Mouse (Mus musculus) granulocyte monocyte progenitor cell, adult 5-6 weeks (primary cell): ENCODE data around the gene Azin2. TPM values are rescaled to one million over a fixed set of nuclear protein-coding genes. Genes with fewer than 3 reads are reported as not detected.

ENCODE experiments used
- total RNA-seq, 2 experiments: library from RNA; stranded (forward) in 1 of 2; stranded (reverse) in 1 of 2; fragments of 200-712, 200-1000 nt in 1 of 2; fragments of >200 nt in 1 of 2; fragmentation: Nextera tagmentation in 1 of 2; gene quantifications; 2 replicates each; pipeline ENCODE4 v1.2.3; 2014 to 2017

Gene Azin2
- total RNA-seq, 2 experiments from 2014 or later, result 0.21 to 9.7 TPM

Other genes starting within 250 kb of the Azin2 start
- gene A3galt2, start 207.1 kb downstream of the Azin2 start, total RNA-seq (2014; fragmentation: Nextera tagmentation), result not detected in 2 replicates
- 0.04 TPM in 1 of 2 replicates, not detected in the other for gene A3galt2, start 207.1 kb downstream of the Azin2 start, total RNA-seq (2017)
- 32.7 and 40.1 TPM in 2 replicates for gene Zfp362, start 156.4 kb downstream of the Azin2 start, total RNA-seq (2014; fragmentation: Nextera tagmentation)
- gene Zfp362, start 156.4 kb downstream of the Azin2 start, total RNA-seq (2017), result 3.7 and 4.4 TPM in 2 replicates
- 0.34 and 2.1 TPM in 2 replicates for gene Trim62, start 78.9 kb downstream of the Azin2 start, total RNA-seq (2014; fragmentation: Nextera tagmentation)
- gene Trim62, start 78.9 kb downstream of the Azin2 start, total RNA-seq (2017), result 0.10 and 0.30 TPM in 2 replicates
- gene Ak2, start 29.5 kb upstream of the Azin2 start, total RNA-seq (2014; fragmentation: Nextera tagmentation), result 166 and 176 TPM in 2 replicates
- gene Ak2, start 29.5 kb upstream of the Azin2 start, total RNA-seq (2017), result 169 and 186 TPM in 2 replicates
- gene Rnf19b, start 95.8 kb upstream of the Azin2 start, total RNA-seq (2014; fragmentation: Nextera tagmentation), result 30.6 and 31.7 TPM in 2 replicates
- 54.3 and 75.1 TPM in 2 replicates for gene Rnf19b, start 95.8 kb upstream of the Azin2 start, total RNA-seq (2017)
- not detected in 2 replicates for gene Tmem54, start 143.1 kb upstream of the Azin2 start, total RNA-seq (2014; fragmentation: Nextera tagmentation)
- not detected in 2 replicates for gene Tmem54, start 143.1 kb upstream of the Azin2 start, total RNA-seq (2017)
- gene Hpca, start 159.6 kb upstream of the Azin2 start, total RNA-seq (2014; fragmentation: Nextera tagmentation), result not detected in 2 replicates
- gene Hpca, start 159.6 kb upstream of the Azin2 start, total RNA-seq (2017), result not detected in 2 replicates
- gene Fndc5, start 174.6 kb upstream of the Azin2 start, total RNA-seq (2014; fragmentation: Nextera tagmentation), result not detected in 2 replicates
- not detected in 2 replicates for gene Fndc5, start 174.6 kb upstream of the Azin2 start, total RNA-seq (2017)
- gene S100pbp, start 227.3 kb upstream of the Azin2 start, total RNA-seq (2014; fragmentation: Nextera tagmentation), result 20.8 and 30.0 TPM in 2 replicates
- gene S100pbp, start 227.3 kb upstream of the Azin2 start, total RNA-seq (2017), result 14.8 and 18.3 TPM in 2 replicates
- 42.7 and 44.3 TPM in 2 replicates for gene Yars, start 227.3 kb upstream of the Azin2 start, total RNA-seq (2014; fragmentation: Nextera tagmentation)
- gene Yars, start 227.3 kb upstream of the Azin2 start, total RNA-seq (2017), result 56.7 and 64.5 TPM in 2 replicates